Mouse (Mus musculus) forebrain, embryonic 16.5 days (tissue): Measurements from ENCODE around the gene Agrn. TPM values are rescaled to one million over a fixed set of nuclear protein-coding genes. Genes with fewer than 3 reads are reported as not detected.

Experiments used
- microRNA-seq: library from miRNA; unstranded; fragments of <30 nt; microRNA quantifications from one replicate; pipeline ENCODE4, GENCODE M21; 2017
- polyA plus RNA-seq: library from polyadenylated mRNA; unstranded; fragments of >200 nt; fragmentation: Nextera tagmentation; extraction: Ambion mirVana; gene quantifications from 2 replicates; pipeline ENCODE4 v1.2.1, GENCODE M21; 2015

Agrn gene
- polyA plus RNA-seq, 1 experiment from 2014 or later: 125 TPM

Small RNA genes within 50 kb of the gene (microRNA-seq; reads per million reads assigned to microRNA genes)
- gene Mir7658: 2.7 reads per million, percentile 9 among the genes with 10 or more reads in this experiment

Other genes starting within 250 kb of the Agrn start
- 6.3 and 9.2 TPM in 2 replicates for gene C1qtnf12, start 235.2 kb downstream of the Agrn start, polyA plus RNA-seq
- gene B3galt6, start 204.8 kb downstream of the Agrn start, polyA plus RNA-seq: 26.8 and 30.4 TPM in 2 replicates
- 118 and 125 TPM in 2 replicates for gene Sdf4, start 204.6 kb downstream of the Agrn start, polyA plus RNA-seq
- 1.0 and 1.4 TPM in 2 replicates for gene Tnfrsf4, start 183.6 kb downstream of the Agrn start, polyA plus RNA-seq
- gene Tnfrsf18, start 171.3 kb downstream of the Agrn start, polyA plus RNA-seq: 0.60 and 1.5 TPM in 2 replicates
- not detected in 2 replicates for gene Ttll10, start 138.1 kb downstream of the Agrn start, polyA plus RNA-seq
- 43.2 and 45.8 TPM in 2 replicates for gene 9430015G10Rik, start 87.5 kb downstream of the Agrn start, polyA plus RNA-seq
- gene Rnf223, start 67.0 kb downstream of the Agrn start, polyA plus RNA-seq: 0.42 and 0.73 TPM in 2 replicates
- 1.5 TPM in 2 replicates for gene Isg15, start 3.3 kb upstream of the Agrn start, polyA plus RNA-seq
- 3.3 and 4.0 TPM in 2 replicates for gene AW011738, start 5.8 kb upstream of the Agrn start, polyA plus RNA-seq
- 1.7 and 1.8 TPM in 2 replicates for gene Perm1, start 18.4 kb upstream of the Agrn start, polyA plus RNA-seq
- gene Plekhn1, start 37.4 kb upstream of the Agrn start, polyA plus RNA-seq: 27.6 and 31.9 TPM in 2 replicates
- 55.3 and 61.4 TPM in 2 replicates for gene Noc2l, start 38.5 kb upstream of the Agrn start, polyA plus RNA-seq
- 0.83 and 2.2 TPM in 2 replicates for gene Samd11, start 58.2 kb upstream of the Agrn start, polyA plus RNA-seq
- gene Vmn2r-ps159, start 133.6 kb upstream of the Agrn start, polyA plus RNA-seq: not detected in 2 replicates